Mouse (Mus musculus) testis, adult 10 weeks (tissue): ENCODE results near the gene BC034090. TPM values are rescaled to one million over a fixed set of nuclear protein-coding genes. Genes with fewer than 3 reads are reported as not detected.

Experiments used
- polyA plus RNA-seq: library from polyadenylated mRNA; stranded (reverse); fragments of 350-450 nt; fragmentation: Illumina TruSeq; extraction: RNeasy Lipid Tissue Mini Kit (QIAGEN cat#74804); gene quantifications from one replicate; pipeline ENCODE4 v1.2.3, GENCODE M21; 2014; ENCODE audit warnings: low read depth, low replicate concordance

Gene BC034090
- 0.57 TPM for polyA plus RNA-seq

DNA sequence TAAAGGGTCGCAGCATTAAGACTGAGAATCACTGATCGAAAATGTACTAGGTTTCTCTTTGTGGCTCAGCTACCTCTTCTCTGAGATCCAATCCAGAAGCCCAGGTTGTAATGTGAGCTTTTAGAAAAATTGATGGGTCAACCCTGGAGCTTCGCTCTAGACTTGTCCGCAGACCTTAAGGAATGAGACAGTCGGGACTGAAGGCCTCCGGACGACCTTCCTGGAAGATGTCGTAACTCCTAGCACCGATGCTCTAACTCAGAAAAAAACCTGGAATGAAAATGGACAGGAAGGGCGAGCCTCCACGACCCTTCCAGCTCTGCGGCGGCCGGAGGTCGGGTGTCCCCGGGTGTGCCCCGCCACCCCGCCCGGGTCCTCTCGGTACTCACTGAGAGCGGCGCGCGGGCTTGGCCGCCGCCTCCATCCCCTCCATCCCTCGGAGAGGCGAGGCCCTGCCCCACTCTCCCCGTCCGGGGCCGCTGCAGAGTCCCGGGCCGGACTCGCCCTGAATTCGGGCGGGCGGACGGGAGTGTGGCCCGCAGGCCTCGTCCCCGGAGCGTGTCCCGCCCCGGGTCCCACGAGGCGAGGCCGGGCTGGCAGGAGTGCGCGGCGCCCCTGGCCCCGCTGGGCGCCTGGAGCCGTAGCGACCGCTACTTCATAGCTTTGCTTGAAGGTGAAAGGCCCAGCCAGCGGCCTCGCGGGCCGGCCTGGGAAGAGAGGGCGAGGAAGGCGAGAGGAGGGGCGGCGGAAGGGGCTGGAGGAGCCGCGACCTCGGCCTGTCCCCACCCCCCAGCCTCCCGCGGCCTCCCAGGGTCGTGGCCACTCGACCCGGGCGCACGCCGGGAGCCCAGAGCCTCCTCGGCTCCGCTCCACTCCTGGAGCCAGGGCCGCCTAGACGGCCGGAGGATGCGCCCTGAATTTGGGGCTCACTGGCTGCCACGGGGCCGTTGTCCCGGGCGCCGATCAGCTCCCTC is at the start of gene BC034090:
TSS of gene BC034090 (minus strand) at position 648 of the 974 bp plus-strand sequence.

Other genes with a start within 250 kb of the BC034090 start
- gene Ier5, start 144.8 kb downstream of the BC034090 start, polyA plus RNA-seq: 3.4 TPM
- 6.7 TPM for gene Mr1, start 97.6 kb downstream of the BC034090 start, polyA plus RNA-seq
- gene Stx6, start 85.7 kb downstream of the BC034090 start, polyA plus RNA-seq: 10.9 TPM
- gene Xpr1, start 173.0 kb upstream of the BC034090 start, polyA plus RNA-seq: 81.0 TPM